27 mouse cellular contexts compared by ENCODE assay signal in genomic region chr1:82159201-82159600, GRCm38 (mm10).
DNase-seq lines count a peak whose midpoint lies in the region; ATAC-seq and TF ChIP-seq lines count a peak whose summit lies in the region.
"Had no signal": no experiment of that assay in that cellular context is flagged by ENCODE, and none has a peak within 500 bp of the region (broad histone marks: within the 10 kb centered on the region; RNA-seq: fewer than 3 reads in every experiment).

No protein-coding gene starts in this region.

- H3K36me3 ChIP-seq in liver, adult 2 months (ENCODE audit: control insufficient read depth, insufficient read depth, low read length): no peaks in the 10 kb centered on the region
- H3K36me3 ChIP-seq in liver, postnatal 0 days (replicated peaks; ENCODE audit: insufficient read depth, low read length): no peaks in the 10 kb centered on the region
- H3K36me3 ChIP-seq in thymus, adult 2 months (ENCODE audit: control insufficient read depth, insufficient read depth, low read length): no peaks in the 10 kb centered on the region
- H3K36me3 ChIP-seq: embryonic facial prominence, embryonic 12.5 days; forebrain, embryonic 10.5 days; forebrain, embryonic 15.5 days; heart, embryonic 12.5 days; limb, embryonic 12.5 days had no signal

- H3K79me2 ChIP-seq in liver, adult 2 months (ENCODE audit: control insufficient read depth, insufficient read depth, low read length): no peaks in the 10 kb centered on the region

- no peak for TF ChIP-seq EP300 in liver, postnatal 0 days (IDR thresholded peaks at IDR 0.05; ENCODE audit: low read depth)

- no peaks in the 10 kb centered on the region for H3K27me3 ChIP-seq in liver, adult 2 months (ENCODE audit: control insufficient read depth, insufficient read depth, low read length)
- no peaks in the 10 kb centered on the region for H3K27me3 ChIP-seq in liver, postnatal 0 days (ENCODE audit: insufficient read depth, low read length)
- H3K27me3 ChIP-seq in thymus, adult 2 months (ENCODE audit: control insufficient read depth, insufficient read depth, low read length): no peaks in the 10 kb centered on the region
- H3K27me3 ChIP-seq: embryonic facial prominence, embryonic 12.5 days; forebrain, embryonic 15.5 days; heart, embryonic 12.5 days; limb, embryonic 12.5 days had no signal

- no peaks in the 10 kb centered on the region for H3K4me1 ChIP-seq in liver, adult 2 months (ENCODE audit: control insufficient read depth, insufficient read depth, low read length)
- H3K4me1 ChIP-seq in liver, postnatal 0 days (ENCODE audit: insufficient read depth): no peaks in the 10 kb centered on the region
- H3K4me1 ChIP-seq in thymus, adult 2 months (replicated peaks; ENCODE audit: control insufficient read depth, insufficient read depth, low read length): no peaks in the 10 kb centered on the region
- H3K4me1 ChIP-seq: embryonic facial prominence, embryonic 12.5 days; forebrain, embryonic 10.5 days; forebrain, embryonic 15.5 days; limb, embryonic 12.5 days had no signal

- TF ChIP-seq POLR2A in liver, adult 2 months (IDR thresholded peaks at IDR 0.05; ENCODE audit: extremely low read depth, insufficient read depth, low read length): no peak
- no peak for TF ChIP-seq POLR2A in thymus, adult 2 months (IDR thresholded peaks at IDR 0.05; ENCODE audit: control insufficient read depth, extremely low read depth, insufficient read depth, low read length, poor library complexity)

- H3K9ac ChIP-seq in liver, adult 2 months (ENCODE audit: low read depth, low read length): no peak overlapping the region
- no peak overlapping the region for H3K9ac ChIP-seq in liver, postnatal 0 days (replicated peaks)
- H3K9ac ChIP-seq: embryonic facial prominence, embryonic 12.5 days; forebrain, embryonic 15.5 days; heart, embryonic 12.5 days; limb, embryonic 12.5 days had no signal

- no peak overlapping the region; the same call in 1 of the 2 replicates for H3K27ac ChIP-seq in liver, adult 2 months (replicated peaks; ENCODE audit: insufficient read depth, low read depth, low read length)
- H3K27ac ChIP-seq in liver, postnatal 0 days (ENCODE audit: low read depth): no peak overlapping the region
- H3K27ac ChIP-seq in thymus, adult 2 months (ENCODE audit: control insufficient read depth, insufficient read depth, low read length): no peak overlapping the region
- H3K27ac ChIP-seq: embryonic facial prominence, embryonic 12.5 days; forebrain, embryonic 10.5 days; forebrain, embryonic 15.5 days; limb, embryonic 12.5 days; macrophage; stomach, postnatal 0 days had no signal

- no peak overlapping the region for H3K4me2 ChIP-seq in liver, postnatal 0 days (ENCODE audit: low read depth, low read length)
- H3K4me2 ChIP-seq: embryonic facial prominence, embryonic 12.5 days; forebrain, embryonic 15.5 days; heart, embryonic 12.5 days; limb, embryonic 12.5 days; liver, embryonic 11.5 days had no signal

- H3K4me3 ChIP-seq in liver, adult 2 months (ENCODE audit: insufficient read depth, low read depth, low read length): no peak overlapping the region
- no peak overlapping the region for H3K4me3 ChIP-seq in liver, postnatal 0 days (ENCODE audit: low read depth, low read length)
- no peak overlapping the region for H3K4me3 ChIP-seq in thymus, adult 2 months (ENCODE audit: control insufficient read depth, insufficient read depth, low read length)
- H3K4me3 ChIP-seq: embryonic facial prominence, embryonic 12.5 days; forebrain, embryonic 10.5 days; forebrain, embryonic 15.5 days; heart, embryonic 12.5 days; limb, embryonic 12.5 days had no signal

- ATAC-seq in liver, postnatal 0 days: no peak
- ATAC-seq: activated CD4-positive, CD25-positive, alpha-beta regulatory T cell, adult 4 months; forebrain, embryonic 15.5 days; hindbrain, embryonic 16.5 days had no signal

- no peaks in the 10 kb centered on the region for H3K9me3 ChIP-seq in liver, postnatal 0 days (ENCODE audit: low read length)
- H3K9me3 ChIP-seq: embryonic facial prominence, embryonic 12.5 days; forebrain, embryonic 10.5 days; forebrain, embryonic 15.5 days; heart, embryonic 12.5 days; limb, embryonic 12.5 days had no signal

- no peak for TF ChIP-seq CTCF in liver, adult 2 months (IDR thresholded peaks at IDR 0.05; ENCODE audit: low read depth, low read length)
- TF ChIP-seq CTCF in liver, postnatal 0 days (IDR thresholded peaks at IDR 0.05; ENCODE audit: low read depth): no peak
- TF ChIP-seq CTCF in thymus, adult 2 months (IDR thresholded peaks at IDR 0.05; ENCODE audit: borderline replicate concordance, control insufficient read depth, extremely low read depth, insufficient read depth, low read length, poor library complexity): no peak

- DNase-seq in gastrocnemius, postnatal 25 days: peak; percentile 27
- DNase-seq in gastrocnemius, postnatal 10 days: no peak
- DNase-seq in liver, adult 2 months (ENCODE audit: extremely low read depth, low read depth, low spot score): peak; percentile 97
- no peak for DNase-seq in liver, postnatal 0 days
- peak; percentile 50 for DNase-seq in adrenal gland, postnatal 14 days
- peak; percentile 71 for DNase-seq in skeletal muscle tissue, adult 2 months (ENCODE audit: low read depth, low spot score)
- DNase-seq in thymus, adult 2 months: no peak
- DNase-seq: B cell, adult 2 months; cerebellum, adult 11-12 months; cerebellum, adult 9-11 months; embryo, embryonic 11 days; kidney, adult 18-20 months; kidney, postnatal 36 days; layer of hippocampus, postnatal 36 days; retina, postnatal 1 day; thymus, adult 18-20 months; thymus, postnatal 4 days had no signal

- WGBS in liver, adult 2 months: 22% methylated on average over 3 of the region's 3 CpGs
- WGBS in liver, postnatal 0 days (ENCODE audit: insufficient replicate concordance): 79% methylated on average over 3 of the region's 3 CpGs
- 95% methylated on average over 3 of the region's 3 CpGs for WGBS in thymus, adult 2 months

Comparison
In these comparisons a context has a peak if more than half of its experiments do, and no peak if none do; other contexts are left out.
1. DNase-seq: peak in gastrocnemius, postnatal 25 days (single experiment), liver, adult 2 months (single experiment), adrenal gland, postnatal 14 days (single experiment) and skeletal muscle tissue, adult 2 months (single experiment); none in gastrocnemius, postnatal 10 days (single experiment), liver, postnatal 0 days (single experiment) and thymus, adult 2 months (single experiment).